ENCODE assay signal across 22 mouse cellular contexts in the genomic region with DNA sequence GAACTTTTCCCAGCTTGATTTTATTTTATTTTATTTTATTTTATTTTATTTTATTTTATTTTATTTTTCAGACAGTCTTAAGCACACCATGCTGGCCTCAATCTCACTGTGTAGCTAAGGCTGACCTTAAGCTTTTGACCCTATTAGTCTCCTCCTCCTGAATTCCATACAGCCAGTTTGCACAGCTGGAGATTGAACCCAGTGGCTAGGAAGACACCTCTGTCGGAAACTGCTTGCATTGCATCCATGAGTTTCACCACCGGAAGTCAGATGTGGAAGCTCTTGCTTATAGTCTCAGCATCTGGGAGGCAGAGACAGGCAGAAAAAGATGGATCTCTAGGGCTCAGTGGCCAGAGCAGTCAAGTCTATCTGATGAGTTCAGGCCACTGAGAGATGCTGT.
DNase-seq lines count a peak whose midpoint lies in the region; ATAC-seq and TF ChIP-seq lines count a peak whose summit lies in the region.
"Had no signal": no experiment of that assay in that cellular context is flagged by ENCODE, and none has a peak within 500 bp of the region (broad histone marks: within the 10 kb centered on the region; RNA-seq: fewer than 3 reads in every experiment).

No protein-coding gene starts in this region.

- intact Hi-C loops in heart, postnatal 10 days (cut with DNase I): no loop called here

- H3K4me3 ChIP-seq in layer of hippocampus, adult 2 months: no peak overlapping the region
- H3K4me3 ChIP-seq in intestine, embryonic 15.5 days (replicated peaks): no peak overlapping the region
- H3K4me3 ChIP-seq: embryonic facial prominence, embryonic 12.5 days; forebrain, embryonic 15.5 days; heart, embryonic 15.5 days; hindbrain, embryonic 15.5 days had no signal

- no peaks in the 10 kb centered on the region for H3K27me3 ChIP-seq in intestine, embryonic 15.5 days (replicated peaks)
- H3K27me3 ChIP-seq: CH12.LX; embryonic facial prominence, embryonic 12.5 days; forebrain, embryonic 15.5 days; heart, embryonic 15.5 days; hindbrain, embryonic 15.5 days had no signal

- no peaks in the 10 kb centered on the region for H3K36me3 ChIP-seq in intestine, embryonic 15.5 days
- H3K36me3 ChIP-seq: embryonic facial prominence, embryonic 12.5 days; forebrain, embryonic 15.5 days; G1E; heart, embryonic 15.5 days; hindbrain, embryonic 15.5 days had no signal

- no peak for ATAC-seq in intestine, embryonic 15.5 days
- ATAC-seq: activated CD4-positive, CD25-positive, alpha-beta regulatory T cell, adult 4 months; forebrain, embryonic 15.5 days had no signal

- no peaks in the 10 kb centered on the region for H3K9me3 ChIP-seq in intestine, embryonic 15.5 days
- H3K9me3 ChIP-seq: embryonic facial prominence, embryonic 12.5 days; forebrain, embryonic 15.5 days; G1E; heart, embryonic 15.5 days; hindbrain, embryonic 15.5 days had no signal

- no peak for TF ChIP-seq CTCF in layer of hippocampus, adult 2 months (conservative IDR thresholded peaks at IDR 0.05)

- 44% methylated on average over 2 of the region's 2 CpGs for WGBS in intestine, embryonic 15.5 days

- H3K27ac ChIP-seq in layer of hippocampus, adult 2 months: peak overlapping the region; percentile 39; the same call in 1 of the 2 replicates
- H3K27ac ChIP-seq in intestine, embryonic 15.5 days: no peak overlapping the region
- H3K27ac ChIP-seq: embryonic facial prominence, embryonic 12.5 days; forebrain, embryonic 15.5 days; heart, embryonic 15.5 days; hindbrain, embryonic 15.5 days had no signal

- no peak overlapping the region for H3K9ac ChIP-seq in intestine, embryonic 15.5 days
- H3K9ac ChIP-seq: embryonic facial prominence, embryonic 12.5 days; forebrain, embryonic 15.5 days; heart, embryonic 15.5 days; hindbrain, embryonic 15.5 days had no signal

- H3K4me1 ChIP-seq in intestine, embryonic 15.5 days (replicated peaks): no peaks in the 10 kb centered on the region
- H3K4me1 ChIP-seq: embryonic facial prominence, embryonic 12.5 days; forebrain, embryonic 15.5 days; heart, embryonic 15.5 days; hindbrain, embryonic 15.5 days had no signal

- peak; percentile 18 for DNase-seq in heart, adult 11 months
- DNase-seq in heart, postnatal 10 days: no peak
- no peak for DNase-seq in layer of hippocampus, adult 2 months (ENCODE audit: low spot score in 2 of 2)
- DNase-seq in layer of hippocampus, postnatal 36 days: no peak
- DNase-seq in embryo, embryonic 10.5 days (ENCODE audit: low spot score): peak; percentile 39
- no peak for DNase-seq in urinary bladder, postnatal 4 days (ENCODE audit: low spot score in 2 of 2)
- DNase-seq: adrenal gland, adult 2 months; adrenal gland, postnatal 25 days; cerebellum, adult 18-20 months; cerebellum, postnatal 10 days; gastrocnemius, postnatal 36 days; heart, adult 18-20 months; kidney, adult 11 months had no signal

- no peak overlapping the region for H3K4me2 ChIP-seq in intestine, embryonic 15.5 days (replicated peaks)
- H3K4me2 ChIP-seq: embryonic facial prominence, embryonic 12.5 days; forebrain, embryonic 15.5 days; heart, embryonic 11.5 days; heart, embryonic 15.5 days; hindbrain, embryonic 15.5 days had no signal

Comparison
In these comparisons a context has a peak if more than half of its experiments do, and no peak if none do; other contexts are left out.
1. DNase-seq: peak in heart, adult 11 months (single experiment) and embryo, embryonic 10.5 days (single experiment); none in heart, postnatal 10 days (0 of 2), layer of hippocampus, adult 2 months (0 of 2), layer of hippocampus, postnatal 36 days (0 of 2) and urinary bladder, postnatal 4 days (0 of 2).